Mouse (Mus musculus) liver, adult (tissue): ENCODE data around the gene Use1.

Source experiments
- GATA4 ChIP-seq: IDR thresholded peaks from 2 replicates; pipeline ENCODE4 v1.6.1; 2014; ENCODE audit warnings: mild to moderate bottlenecking, low read length; ENCODE audit not compliant: insufficient replicate concordance

The Use1 gene

GRCm38 (mm10) chr8:71406099-71407015 lies 39.7 kb downstream of the Use1 start:
- no peak for TF ChIP-seq GATA4

- no peak for TF ChIP-seq GATA4
Observed at GRCm38 (mm10) chr8:71407441-71407840, 40.8 kb downstream of the Use1 start.

- TF ChIP-seq GATA4, result no peak
Observed at GRCm38 (mm10) chr8:71408231-71408630, 41.6 kb downstream of the Use1 start.

- no peak for TF ChIP-seq GATA4
Observed at GRCm38 (mm10) chr8:71411535-71412273, 45.1 kb downstream of the Use1 start.
